Mouse (Mus musculus) liver, postnatal 0 days (tissue): ENCODE measurements around the gene Efemp2.

ENCODE experiments used
- CTCF ChIP-seq: sonication (generic); IDR thresholded peaks from 2 replicates; pipeline ENCODE4 v1.5.1; 2016; ENCODE audit warnings: antibody characterized with exemption, low read depth
- EP300 ChIP-seq: IDR thresholded peaks from 2 replicates; pipeline ENCODE4 v1.6.1; 2016; ENCODE audit warnings: antibody characterized with exemption, low read depth, mild to moderate bottlenecking

DNA sequence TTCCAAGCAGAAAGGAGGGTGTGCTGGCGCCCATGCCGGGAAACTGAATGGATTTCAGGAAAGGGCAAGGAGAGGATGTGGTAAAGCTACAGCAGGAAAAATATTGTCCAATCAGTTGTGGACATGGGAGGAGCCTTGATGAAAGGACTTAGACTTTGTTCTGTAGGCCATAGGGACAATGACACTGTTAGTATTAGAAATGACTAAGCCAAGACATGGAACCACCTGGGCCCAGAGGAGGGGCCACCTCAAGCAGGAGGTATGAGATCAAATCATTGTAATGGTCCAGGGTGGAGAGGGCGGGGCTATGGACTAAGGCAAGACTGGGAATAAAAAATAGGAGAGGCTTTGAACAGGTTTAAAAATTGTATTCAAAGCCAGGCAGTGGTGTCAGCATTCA is 45.0 kb downstream of the Efemp2 start:
- no peak for TF ChIP-seq CTCF
- no peak for TF ChIP-seq EP300
